Mouse (Mus musculus): Measurements from ENCODE around the gene Gm33543. TPM values are rescaled to one million over a fixed set of nuclear protein-coding genes. Genes with fewer than 3 reads are reported as not detected.

Gene Gm33543
- total RNA-seq, 2 experiments from 2014 or later: 0.23 TPM; not detected in 1

DNA sequence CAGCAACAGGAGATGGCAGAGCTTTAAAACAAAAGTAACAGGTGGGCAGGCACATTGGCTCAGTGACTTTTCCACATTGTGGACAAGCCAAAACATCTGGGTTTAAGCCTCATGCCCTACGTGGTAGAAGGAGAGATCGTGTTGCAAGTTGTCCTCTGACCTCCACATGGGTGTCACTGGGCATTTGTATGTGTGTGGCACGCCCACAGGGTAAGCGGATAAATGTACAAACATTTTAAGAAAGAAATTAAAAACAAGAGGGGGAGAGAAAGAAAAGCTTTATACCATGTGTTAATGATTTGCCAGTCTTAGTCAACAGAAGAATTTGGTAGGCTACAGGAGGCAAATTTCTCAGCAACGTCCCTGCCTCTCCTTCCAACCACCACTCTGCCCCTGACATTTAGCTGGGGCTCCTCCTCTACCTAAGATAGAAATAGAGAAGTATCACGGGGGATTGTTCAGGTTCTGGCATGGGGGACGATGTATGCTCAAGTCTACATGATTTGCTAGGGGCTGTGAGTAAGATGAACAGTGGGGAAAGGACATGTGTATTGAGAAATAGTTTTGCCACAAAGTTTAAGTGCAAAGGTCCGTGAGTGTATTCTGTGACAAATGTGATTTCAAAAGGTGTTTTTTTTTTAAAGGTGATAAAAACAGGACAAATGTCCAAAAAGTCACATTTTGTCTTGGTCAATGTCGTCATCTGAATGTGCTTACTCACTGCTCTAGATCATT is 6.0 kb downstream of the Gm33543 start:
- no peak for DNase-seq (ENCODE audit: low spot score in 2 of 2)

DNA sequence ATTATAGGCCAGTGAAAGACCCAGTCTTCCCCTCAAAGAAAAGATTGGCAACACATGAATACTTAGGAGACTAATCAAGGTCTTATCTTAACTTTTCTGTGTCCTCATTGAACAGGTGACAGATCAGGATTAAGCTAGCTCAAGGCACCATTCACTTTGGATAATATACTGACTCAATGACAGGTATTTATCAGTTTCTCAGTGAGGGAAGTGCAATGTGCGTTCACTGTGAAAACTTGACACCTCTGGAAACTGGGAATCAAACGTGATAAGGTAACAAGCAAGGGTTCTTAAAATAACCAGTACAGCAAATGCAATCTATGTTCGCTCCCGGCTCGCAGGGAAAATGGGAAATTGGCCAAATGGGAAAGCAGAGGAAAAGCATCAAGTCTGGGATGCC is 11.8 kb downstream of the Gm33543 start:
- no peak for DNase-seq (ENCODE audit: low spot score in 2 of 2)

- no peak for DNase-seq (ENCODE audit: low spot score in 2 of 2)
These were observed 13.3 kb downstream of the Gm33543 start for GRCm38 (mm10) chr10:95829471-95829870.

DNA sequence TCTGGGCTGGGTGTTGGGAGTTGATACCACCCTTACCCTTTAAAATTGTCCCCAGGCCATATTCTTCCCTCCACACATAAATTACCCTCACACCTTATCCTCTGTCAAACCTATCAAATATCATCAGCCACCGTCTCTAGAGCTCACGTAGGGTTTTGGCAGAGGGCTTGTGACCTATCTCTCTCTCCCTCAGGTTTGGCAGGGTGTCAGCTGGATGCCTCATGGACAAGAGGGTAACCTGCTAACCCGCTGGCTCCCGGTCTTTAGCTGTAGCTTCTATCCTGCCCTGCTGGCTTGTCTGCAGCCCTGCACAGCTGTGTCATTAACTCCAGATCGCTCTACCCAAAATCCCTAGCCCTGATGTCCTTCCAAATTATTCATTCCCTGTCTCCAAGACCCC is 14.4 kb downstream of the Gm33543 start:
- DNase-seq (ENCODE audit: low spot score in 2 of 2): no peak

DNA sequence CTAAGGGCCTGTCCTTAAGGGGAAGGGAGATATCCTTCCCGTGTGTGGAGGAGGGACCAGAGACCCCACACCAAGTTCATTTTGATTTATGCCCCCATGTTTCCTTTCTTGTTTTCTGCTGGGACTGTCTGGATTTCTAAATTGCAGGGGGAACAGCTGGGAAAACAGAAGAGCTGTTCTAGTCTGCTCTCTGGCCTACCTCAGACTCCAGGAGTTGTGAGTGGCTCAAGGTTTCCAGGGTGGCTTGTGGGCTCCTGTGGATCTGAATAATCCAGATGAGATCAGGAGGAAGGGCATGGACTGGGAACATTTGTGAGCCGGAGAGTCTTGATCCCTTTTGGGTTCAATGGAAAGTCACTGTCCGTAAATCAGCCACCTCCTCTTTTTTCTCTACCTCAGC is 17.1 kb downstream of the Gm33543 start:
- DNase-seq (ENCODE audit: low spot score in 2 of 2): no peak

- no peak for DNase-seq (ENCODE audit: low spot score in 2 of 2)
These were observed 24.2 kb downstream of the Gm33543 start for GRCm38 (mm10) chr10:95818506-95818905.

DNA sequence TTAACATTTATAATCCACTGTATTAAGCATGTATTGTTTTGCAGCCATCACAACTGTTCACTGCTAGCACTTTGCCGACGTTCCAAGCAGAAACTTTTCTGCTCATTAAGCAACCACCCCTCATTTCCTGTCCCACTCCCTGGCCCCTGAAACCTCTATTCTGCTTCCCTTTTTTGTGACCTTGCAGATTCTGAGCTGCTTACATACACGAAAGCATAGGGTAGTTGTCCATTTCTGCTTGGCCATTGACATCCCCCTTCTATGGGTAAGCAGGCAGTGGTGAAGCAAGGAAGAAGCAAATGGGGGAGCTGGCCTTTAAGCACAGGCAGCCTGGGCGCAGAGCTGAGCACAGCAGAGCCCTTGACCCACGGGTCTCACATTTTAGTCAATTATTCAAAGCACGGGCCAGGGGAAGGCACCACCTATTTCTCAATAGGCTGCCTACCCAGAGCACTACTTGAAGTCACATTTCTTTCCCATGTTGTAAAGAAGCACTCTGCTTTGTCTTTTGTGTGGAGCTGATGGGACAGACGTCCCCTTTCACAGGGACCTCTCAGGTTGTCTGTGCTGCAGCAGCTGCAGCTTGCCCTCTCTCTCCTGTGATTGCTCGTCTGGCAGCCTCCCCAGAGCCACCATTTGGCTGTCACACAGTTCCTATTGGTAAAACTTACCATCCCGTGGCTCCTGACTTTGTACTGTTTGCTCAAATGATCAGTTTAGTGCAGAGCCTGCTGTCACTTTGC is 25.1 kb downstream of the Gm33543 start:
- no peak for DNase-seq (ENCODE audit: low spot score in 2 of 2)

GRCm38 (mm10) chr10:95814351-95814750 is 28.4 kb downstream of the Gm33543 start:
- DNase-seq (ENCODE audit: low spot score in 2 of 2): no peak

GRCm38 (mm10) chr10:95811869-95812268 is 30.9 kb downstream of the Gm33543 start:
- no peak for DNase-seq (ENCODE audit: low spot score in 2 of 2)

GRCm38 (mm10) chr10:95801443-95801811 is 41.3 kb downstream of the Gm33543 start:
- no peak for DNase-seq (ENCODE audit: low spot score in 2 of 2)

DNA sequence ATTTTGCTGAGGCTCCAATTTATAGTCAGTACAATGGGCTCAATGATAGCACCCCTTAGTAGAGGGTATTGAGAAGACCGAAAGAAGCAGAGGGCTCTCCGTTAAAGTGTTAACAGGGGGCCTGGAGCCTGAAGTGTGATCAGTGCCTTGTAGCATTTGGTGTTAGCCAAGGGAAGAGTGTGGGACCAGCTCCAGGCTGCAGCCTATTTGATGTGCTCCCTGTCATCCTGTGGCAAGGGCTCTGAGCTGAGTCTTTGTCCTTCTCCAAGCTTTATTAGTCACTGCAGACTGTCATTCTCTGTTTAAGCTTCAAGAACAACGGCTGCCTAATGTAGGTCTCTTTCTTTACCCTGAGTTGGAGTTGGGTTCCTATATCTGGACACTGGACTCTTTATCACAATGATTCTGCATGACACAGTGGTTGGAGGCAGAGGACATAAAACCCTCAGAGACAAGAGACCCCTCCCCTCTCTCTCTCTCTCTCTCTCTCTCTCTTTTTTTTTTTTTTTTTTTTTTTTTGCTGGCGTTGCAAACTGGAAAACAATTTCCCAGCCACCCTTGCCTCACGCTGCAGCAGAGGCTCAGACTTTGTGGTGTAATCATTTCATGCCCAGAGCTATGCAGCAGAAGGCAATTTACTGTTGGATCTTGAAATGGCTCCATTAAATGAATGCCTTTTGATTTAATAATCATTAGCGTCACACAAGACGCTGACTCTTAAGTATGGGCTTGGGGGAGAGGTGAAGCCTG is 41.9 kb downstream of the Gm33543 start:
- DNase-seq (ENCODE audit: low spot score in 2 of 2): no peak

- no peak for DNase-seq (ENCODE audit: low spot score in 2 of 2)
These were observed 44.9 kb downstream of the Gm33543 start for GRCm38 (mm10) chr10:95797645-95798395.

DNA sequence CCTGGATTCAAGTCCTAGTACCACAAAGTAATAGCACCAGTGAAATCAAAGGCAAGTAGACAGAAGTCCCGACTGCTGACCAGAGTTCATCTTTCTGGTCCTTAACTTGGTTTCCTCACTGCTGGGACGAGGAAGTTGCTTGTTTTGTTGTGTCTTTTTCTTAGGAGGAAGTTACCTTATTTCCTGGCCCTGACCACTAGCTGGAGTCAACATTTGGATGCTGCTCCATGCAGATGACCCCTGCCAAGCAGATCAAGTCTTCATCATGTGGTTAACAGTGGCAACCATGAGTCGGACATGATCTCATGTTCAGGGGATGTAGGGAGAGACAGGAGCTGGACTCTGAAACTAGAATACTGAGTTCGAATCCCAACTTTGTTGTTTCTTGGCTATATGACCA is 47.2 kb downstream of the Gm33543 start:
- no peak for DNase-seq (ENCODE audit: low spot score in 2 of 2)

DNA sequence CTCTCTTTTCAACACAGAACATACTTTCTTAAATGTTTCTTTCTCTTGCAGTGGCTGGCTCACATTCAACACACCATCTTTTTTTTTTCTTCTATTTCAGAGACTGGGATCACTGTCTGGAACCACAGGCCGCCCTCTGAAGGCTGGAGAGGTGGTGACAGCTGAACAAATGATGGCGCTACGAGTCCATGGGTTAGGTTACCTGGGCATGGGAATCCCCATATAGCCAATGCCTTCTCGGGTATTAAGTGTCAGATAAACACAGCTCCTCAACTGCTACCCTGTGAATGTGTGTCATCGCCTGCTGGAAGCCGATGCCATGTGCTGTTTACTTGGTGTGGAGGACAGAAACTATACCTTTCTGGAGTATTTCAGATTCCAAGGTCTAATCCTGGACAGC is 48.0 kb downstream of the Gm33543 start:
- no peak for DNase-seq (ENCODE audit: low spot score in 2 of 2)

DNA sequence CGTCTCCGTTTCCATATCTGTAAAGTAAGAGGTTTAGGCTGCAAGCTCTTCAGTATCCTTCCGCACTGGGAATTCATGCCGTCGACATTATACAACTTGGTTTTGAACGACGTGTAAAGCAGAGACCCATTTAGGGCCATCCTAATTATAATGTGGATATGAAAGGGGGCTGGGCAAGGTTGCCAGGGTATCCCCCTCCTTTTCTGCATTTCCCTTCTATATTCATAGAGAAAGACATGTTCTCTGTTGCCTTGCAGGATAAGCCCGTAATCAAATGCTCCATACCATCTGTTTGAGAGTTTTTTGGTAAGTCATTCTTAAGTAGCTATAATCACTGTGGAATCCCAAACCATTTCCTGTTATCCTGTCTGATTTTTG is 51.3 kb downstream of the Gm33543 start:
- no peak for DNase-seq (ENCODE audit: low spot score in 2 of 2)

GRCm38 (mm10) chr10:95790771-95791426 is 51.8 kb downstream of the Gm33543 start:
- no peak for DNase-seq (ENCODE audit: low spot score in 2 of 2)

DNA sequence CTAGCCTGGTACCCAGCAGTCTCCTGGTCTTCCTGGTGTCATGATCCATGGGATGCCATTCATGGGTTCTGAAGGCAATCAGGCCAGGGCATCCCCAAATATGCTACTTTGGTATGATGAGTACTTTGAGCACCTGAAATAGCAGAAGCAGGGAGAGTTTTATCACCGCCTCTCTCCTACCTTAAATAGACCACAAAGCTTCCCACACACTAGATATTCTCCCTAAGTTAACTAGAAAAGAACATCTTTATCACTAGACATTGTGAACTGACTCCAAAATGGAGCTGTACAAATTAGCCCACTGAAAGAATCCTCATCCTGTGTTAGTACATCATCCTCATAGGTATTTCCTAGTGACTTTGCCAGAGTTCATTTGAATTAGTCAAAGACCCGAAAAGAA is 55.6 kb downstream of the Gm33543 start:
- no peak for DNase-seq (ENCODE audit: low spot score in 2 of 2)

DNA sequence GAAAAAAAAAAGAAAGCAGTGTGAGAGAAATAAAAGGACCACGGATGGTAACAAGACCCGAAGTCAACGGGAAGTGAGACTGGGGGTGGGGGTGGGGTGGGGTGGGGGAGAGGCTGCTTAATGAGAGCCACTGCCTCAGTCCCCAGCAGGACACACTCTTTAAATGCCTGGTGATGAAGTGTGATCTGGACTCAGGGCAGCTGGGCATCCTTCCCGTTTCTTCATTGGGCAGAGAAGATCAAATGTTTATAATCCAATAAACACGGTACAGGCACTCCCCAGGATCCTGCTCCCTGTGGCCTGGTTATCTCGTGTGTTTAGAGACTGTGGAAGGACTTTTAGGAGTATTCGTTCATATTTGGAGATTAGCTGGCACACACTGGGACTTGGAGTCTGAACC is 57.9 kb downstream of the Gm33543 start:
- no peak for DNase-seq (ENCODE audit: low spot score in 2 of 2)

DNA sequence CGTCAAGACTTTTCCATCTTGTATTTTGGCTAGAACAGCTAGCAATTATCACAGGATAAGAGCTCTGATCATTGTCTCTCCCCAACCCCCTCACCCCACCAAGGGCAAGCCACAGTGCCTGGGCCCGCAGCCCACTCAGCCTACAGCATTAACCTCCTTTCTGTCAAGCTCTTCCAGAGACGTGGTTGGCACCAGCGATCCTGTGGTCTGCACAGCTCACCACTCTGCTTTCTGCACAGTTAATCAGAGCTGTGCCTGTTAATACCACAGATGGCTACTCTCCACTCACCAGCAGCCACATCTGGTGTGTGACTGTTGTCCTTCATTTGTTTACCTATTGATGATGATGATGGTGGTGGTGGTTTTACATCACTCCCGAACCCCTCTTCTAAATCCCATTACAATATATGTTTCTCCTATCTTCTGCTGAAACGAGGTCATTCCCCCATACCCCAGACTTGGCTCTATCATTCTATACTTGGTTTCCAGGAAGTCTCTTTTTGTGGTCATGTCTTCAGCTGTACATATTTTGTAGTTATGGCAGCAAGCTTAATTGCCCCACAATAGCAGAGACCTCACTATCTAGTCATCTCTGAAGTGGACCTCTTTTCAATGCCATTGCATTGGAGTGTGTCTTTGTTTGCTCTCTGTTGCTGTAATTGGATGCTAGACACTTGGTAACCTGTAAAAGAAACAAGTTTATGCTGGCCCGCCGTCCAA is 61.7 kb downstream of the Gm33543 start:
- DNase-seq (ENCODE audit: low spot score in 2 of 2): no peak

DNA sequence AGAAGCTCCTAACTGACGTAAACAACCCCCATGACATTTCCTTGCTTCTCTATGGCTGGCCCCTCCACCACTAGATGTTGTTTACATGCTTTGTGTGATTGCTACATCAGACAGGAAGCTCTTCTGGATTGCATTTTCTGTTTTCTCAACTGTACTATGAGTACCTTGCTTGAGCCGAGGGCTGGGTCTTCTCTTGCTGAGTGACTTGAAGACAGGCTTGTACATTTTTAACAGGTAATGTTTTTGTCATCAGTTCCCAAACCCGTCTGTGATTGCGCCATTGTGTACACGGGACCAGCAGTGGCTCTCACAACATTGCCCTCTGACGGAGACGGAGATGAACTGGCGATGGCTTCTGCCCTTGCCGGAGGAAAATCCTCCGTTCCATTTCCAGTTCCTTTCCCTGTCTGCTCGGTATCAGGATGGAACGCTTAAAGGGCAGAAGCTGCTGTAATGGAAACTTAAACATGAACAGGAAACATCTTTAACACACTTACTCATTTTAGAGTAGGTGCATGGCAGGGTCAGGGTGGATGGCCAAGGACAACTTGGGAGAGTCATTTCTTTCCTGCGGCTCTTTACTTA is 62.8 kb downstream of the Gm33543 start:
- DNase-seq (ENCODE audit: low spot score in 2 of 2): peak in 1 of 2 experiments; percentile 27

Measured in adrenal gland, postnatal 4 days (tissue).